Mouse (Mus musculus): ENCODE measurements around the gene Ogdhl. TPM values are rescaled to one million over a fixed set of nuclear protein-coding genes. Genes with fewer than 3 reads are reported as not detected.
"Not testable (repeated sequence)": the region's sequence is repeated elsewhere in the genome, so short reads cannot be mapped to it uniquely, and the experiment has no call there.

The Ogdhl gene
- polyA plus RNA-seq, 1 experiment from 2014 or later = 17.8 TPM

DNA sequence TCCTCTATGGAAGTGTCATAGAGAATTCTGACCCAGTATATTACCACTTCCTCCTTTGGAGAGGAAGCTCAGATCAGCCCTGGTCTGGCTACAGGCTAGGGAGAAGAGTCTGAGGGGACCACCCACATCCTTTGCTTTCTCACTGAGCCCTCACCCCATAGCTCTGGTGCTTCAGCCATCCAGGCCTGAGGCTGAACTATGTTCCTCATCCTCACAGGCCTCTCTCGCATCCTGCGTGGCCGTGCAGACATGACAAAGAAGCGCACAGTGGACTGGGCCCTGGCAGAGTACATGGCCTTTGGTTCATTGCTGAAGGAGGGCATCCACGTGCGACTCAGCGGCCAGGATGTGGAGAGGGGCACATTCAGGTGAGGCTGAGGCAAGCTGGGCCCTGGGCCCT, 20.0 kb downstream of the Ogdhl start:
- no peaks in the 10 kb centered on the region for H3K4me1 ChIP-seq (replicated peaks)
- H3K27ac ChIP-seq = no peak overlapping the region
- no peak overlapping the region for H3K4me3 ChIP-seq
- no peaks in the 10 kb centered on the region for H3K9me3 ChIP-seq
- WGBS = 93% methylated on average over 7 of the region's 7 CpGs
- no peaks in the 10 kb centered on the region for H3K27me3 ChIP-seq (ENCODE audit: insufficient read depth, poor library complexity, severe bottlenecking)
- DNase-seq (ENCODE audit: low spot score) = no peak
- H3K36me3 ChIP-seq = peaks cover 97% of the 10 kb centered on the region

DNA sequence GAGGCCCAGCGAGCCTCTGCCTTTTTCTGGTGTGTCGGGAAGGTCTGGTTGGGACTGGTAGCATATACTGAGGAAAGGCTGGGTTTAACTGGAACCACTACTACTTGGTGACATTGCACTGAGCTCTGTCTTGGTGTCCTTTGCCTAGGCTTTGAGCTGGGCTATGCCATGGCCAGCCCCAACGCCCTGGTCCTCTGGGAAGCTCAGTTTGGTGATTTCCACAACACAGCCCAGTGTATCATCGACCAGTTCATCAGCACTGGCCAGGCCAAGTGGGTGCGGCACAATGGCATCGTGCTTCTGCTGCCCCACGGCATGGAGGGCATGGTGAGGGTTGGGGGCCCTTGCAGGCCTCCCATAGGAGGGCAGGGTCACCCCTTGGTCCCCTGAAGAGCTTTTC, 22.4 kb downstream of the Ogdhl start:
- no peaks in the 10 kb centered on the region for H3K27me3 ChIP-seq (ENCODE audit: insufficient read depth, poor library complexity, severe bottlenecking)
- peaks cover 84% of the 10 kb centered on the region for H3K36me3 ChIP-seq
- H3K4me3 ChIP-seq = no peak overlapping the region
- H3K27ac ChIP-seq = no peak overlapping the region
- no peak for DNase-seq (ENCODE audit: low spot score)
- no peaks in the 10 kb centered on the region for H3K4me1 ChIP-seq (replicated peaks)
- no peaks in the 10 kb centered on the region for H3K9me3 ChIP-seq
- 92% methylated on average over 7 of the region's 7 CpGs for WGBS

DNA sequence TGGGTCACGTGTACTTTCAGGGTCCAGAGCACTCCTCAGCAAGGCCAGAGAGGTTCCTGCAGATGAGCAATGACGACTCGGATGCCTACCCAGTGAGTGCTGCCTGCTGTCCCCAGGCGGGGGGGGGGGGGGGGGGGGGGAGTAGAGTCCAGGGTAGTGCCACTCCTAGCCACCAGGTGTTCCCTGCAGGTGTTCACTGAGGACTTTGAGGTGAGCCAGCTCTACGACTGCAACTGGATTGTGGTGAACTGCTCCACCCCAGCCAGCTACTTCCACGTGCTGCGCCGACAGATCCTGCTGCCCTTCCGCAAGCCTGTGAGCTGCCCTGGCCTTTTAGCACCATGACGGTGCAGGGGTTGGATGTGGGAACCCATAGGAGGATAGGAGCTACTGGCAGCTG, 22.9 kb downstream of the Ogdhl start:
- no peaks in the 10 kb centered on the region for H3K4me1 ChIP-seq (replicated peaks)
- no peak for DNase-seq (ENCODE audit: low spot score)
- H3K36me3 ChIP-seq = peaks cover 79% of the 10 kb centered on the region
- no peak overlapping the region for H3K27ac ChIP-seq
- H3K9me3 ChIP-seq = no peaks in the 10 kb centered on the region
- WGBS = 90% methylated on average over 7 of the region's 10 CpGs
- H3K4me3 ChIP-seq = no peak overlapping the region
- no peaks in the 10 kb centered on the region for H3K27me3 ChIP-seq (ENCODE audit: insufficient read depth, poor library complexity, severe bottlenecking)

DNA sequence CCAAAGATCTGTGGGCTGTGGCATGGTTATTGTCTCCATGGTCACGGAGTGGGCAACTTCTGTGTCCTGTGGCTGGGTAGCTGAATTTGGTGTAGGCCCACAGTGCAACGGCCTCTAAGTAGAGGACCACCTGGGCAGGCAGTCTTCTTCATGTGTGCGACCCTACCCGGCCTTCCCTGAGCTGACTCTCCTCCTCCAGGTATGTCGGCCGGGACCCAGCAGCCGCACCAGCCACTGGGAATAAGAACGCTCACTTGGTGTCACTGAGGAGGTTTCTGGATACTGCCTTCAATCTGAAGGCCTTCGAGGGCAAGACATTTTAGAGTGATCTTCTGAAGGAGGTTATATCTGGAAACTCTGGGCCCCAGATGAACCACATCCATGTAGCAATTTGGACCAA, 25.5 kb downstream of the Ogdhl start:
- no peak overlapping the region for H3K4me3 ChIP-seq
- H3K9me3 ChIP-seq = no peaks in the 10 kb centered on the region
- peaks cover 53% of the 10 kb centered on the region for H3K36me3 ChIP-seq
- H3K4me1 ChIP-seq (replicated peaks) = no peaks in the 10 kb centered on the region
- WGBS = 91% methylated on average over 9 of the region's 9 CpGs
- no peak for DNase-seq (ENCODE audit: low spot score)
- no peak overlapping the region for H3K27ac ChIP-seq
- H3K27me3 ChIP-seq (ENCODE audit: insufficient read depth, poor library complexity, severe bottlenecking) = no peaks in the 10 kb centered on the region

DNA sequence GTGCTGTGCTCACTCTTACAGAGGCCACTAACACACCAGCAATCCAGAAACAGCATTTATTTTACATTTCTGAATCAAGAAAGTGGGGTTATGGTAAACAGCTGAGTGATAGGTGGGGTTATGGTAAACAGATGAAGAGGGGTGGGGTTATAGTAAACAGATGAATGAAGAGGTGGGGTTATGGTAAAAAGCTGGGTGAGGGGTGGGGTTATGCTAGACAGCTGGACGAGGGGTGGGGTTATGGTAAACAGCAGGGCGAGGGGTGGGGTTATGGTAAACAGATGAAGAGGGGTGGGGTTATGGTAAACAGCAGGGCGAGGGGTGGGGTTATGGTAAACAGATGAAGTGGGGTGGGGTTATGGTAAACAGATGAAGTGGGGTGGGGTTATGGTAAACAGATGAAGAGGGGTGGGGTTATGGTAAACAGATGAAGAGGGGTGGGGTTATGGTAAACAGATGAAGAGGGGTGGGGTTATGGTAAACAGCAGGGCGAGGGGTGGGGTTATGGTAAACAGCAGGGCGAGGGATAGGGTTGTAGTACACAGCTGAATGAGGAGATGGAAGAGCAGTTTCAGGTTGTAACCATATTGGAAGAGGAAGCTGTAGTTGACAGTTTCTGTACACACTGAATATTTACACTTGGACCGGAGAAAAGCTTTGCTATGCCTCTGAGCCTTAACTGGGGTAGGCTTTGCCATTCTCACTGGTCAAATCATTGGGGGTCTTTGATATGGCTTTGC, 29.5 kb downstream of the Ogdhl start:
- DNase-seq (ENCODE audit: low spot score); H3K4me3 ChIP-seq: not testable (repeated sequence)
- 20% methylated on average over 6 of the region's 6 CpGs for WGBS

DNA sequence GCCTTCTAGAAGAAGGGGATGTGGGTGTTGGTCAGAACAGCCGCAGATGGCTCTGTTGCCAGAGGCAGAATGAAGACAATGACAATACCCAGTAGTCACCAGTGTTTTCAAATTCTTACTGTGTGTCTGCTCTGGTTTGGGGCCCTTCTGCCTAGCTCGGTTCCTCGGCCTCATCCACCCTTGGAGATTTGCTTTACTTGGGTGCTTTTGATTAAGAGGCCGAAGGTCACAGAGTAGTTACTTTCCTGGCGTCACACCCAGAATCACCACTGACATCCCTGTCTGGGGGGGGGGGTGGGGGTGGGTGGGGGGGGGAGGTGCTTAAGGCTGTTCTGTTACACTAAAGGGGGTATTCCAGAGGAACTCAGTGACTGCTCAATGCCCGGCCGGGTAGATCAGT, 42.5 kb downstream of the Ogdhl start:
- Histone ChIP-seq H3K4me1 (replicated peaks) (0 out of 2 replicates have a peak, but pooled peaks cover 5% of the 10 kb centered on the region), H3K9me3 (peaks cover 5% of the 10 kb centered on the region; the same call in 1 of the 2 replicates), H3K4me3 (no peak overlapping the region), H3K27ac (no peak overlapping the region), H3K36me3 (no peaks in the 10 kb centered on the region), H3K27me3 (ENCODE audit: insufficient read depth, poor library complexity, severe bottlenecking) (no peaks in the 10 kb centered on the region)
- 58% methylated on average over 7 of the region's 7 CpGs for WGBS
- DNase-seq (ENCODE audit: low spot score) = no peak

More for the DNA sequence above, 29.5 kb downstream of the Ogdhl start:
- H3K27ac ChIP-seq; H3K4me1 ChIP-seq (replicated peaks); H3K27me3 ChIP-seq (ENCODE audit: insufficient read depth, poor library complexity, severe bottlenecking); H3K9me3 ChIP-seq: not testable (repeated sequence)
- H3K36me3 ChIP-seq = peaks cover 15% of the 10 kb centered on the region; the same call in 1 of the 2 replicates

DNA sequence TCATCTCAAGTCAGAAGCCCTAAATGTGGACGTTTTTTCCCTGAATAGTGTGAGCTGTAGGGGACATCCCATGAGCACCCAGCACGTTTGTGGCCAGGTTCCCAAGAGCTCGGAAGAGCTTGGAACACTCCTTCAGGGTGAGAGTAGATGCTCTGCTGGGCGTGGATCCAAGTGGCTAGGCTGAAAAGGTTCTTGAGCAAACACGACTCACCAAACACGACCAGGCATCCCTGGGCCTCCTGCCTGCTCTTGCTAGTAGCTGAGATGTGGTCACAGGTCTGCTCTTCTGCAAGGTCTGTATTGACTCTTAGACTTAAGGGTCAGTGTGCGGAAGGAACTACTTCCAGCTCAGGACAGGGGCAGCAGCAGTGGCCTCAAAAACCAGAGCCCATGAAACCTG, 47.9 kb downstream of the Ogdhl start:
- Histone ChIP-seq H3K4me3 (no peak overlapping the region), H3K9me3 (no peaks in the 10 kb centered on the region), H3K4me1 (replicated peaks) (no peaks in the 10 kb centered on the region), H3K36me3 (no peaks in the 10 kb centered on the region), H3K27ac (no peak overlapping the region), H3K27me3 (ENCODE audit: insufficient read depth, poor library complexity, severe bottlenecking) (no peaks in the 10 kb centered on the region)
- WGBS = 82% methylated on average over 7 of the region's 7 CpGs
- DNase-seq (ENCODE audit: low spot score) = no peak

DNA sequence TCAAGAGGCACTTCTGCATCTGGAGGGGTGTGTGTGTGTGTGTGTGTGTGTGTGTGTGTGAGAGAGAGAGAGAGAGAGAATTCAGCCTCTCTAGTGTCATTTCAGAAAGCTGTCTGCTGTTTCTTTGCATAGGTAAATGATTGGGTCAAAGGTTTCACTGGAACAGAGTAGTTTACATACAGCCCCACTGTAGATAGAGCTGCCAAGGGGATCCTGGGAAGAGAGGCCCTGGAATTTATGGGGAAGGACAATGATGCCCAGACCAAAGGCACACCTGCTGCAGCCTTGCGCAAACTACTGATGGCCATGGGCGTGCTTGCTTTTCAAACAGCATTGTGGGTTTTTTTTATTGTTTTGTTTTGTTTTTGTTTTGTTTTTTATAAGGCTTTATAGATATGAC, 50.7 kb downstream of the Ogdhl start:
- DNase-seq (ENCODE audit: low spot score) = no peak
- H3K4me1 ChIP-seq (replicated peaks) = no peaks in the 10 kb centered on the region
- no peaks in the 10 kb centered on the region for H3K36me3 ChIP-seq
- no peaks in the 10 kb centered on the region for H3K9me3 ChIP-seq
- H3K27me3 ChIP-seq (ENCODE audit: insufficient read depth, poor library complexity, severe bottlenecking) = no peaks in the 10 kb centered on the region
- H3K4me3 ChIP-seq = no peak overlapping the region
- H3K27ac ChIP-seq = no peak overlapping the region
- 90% methylated on average over 2 of the region's 2 CpGs for WGBS

DNA sequence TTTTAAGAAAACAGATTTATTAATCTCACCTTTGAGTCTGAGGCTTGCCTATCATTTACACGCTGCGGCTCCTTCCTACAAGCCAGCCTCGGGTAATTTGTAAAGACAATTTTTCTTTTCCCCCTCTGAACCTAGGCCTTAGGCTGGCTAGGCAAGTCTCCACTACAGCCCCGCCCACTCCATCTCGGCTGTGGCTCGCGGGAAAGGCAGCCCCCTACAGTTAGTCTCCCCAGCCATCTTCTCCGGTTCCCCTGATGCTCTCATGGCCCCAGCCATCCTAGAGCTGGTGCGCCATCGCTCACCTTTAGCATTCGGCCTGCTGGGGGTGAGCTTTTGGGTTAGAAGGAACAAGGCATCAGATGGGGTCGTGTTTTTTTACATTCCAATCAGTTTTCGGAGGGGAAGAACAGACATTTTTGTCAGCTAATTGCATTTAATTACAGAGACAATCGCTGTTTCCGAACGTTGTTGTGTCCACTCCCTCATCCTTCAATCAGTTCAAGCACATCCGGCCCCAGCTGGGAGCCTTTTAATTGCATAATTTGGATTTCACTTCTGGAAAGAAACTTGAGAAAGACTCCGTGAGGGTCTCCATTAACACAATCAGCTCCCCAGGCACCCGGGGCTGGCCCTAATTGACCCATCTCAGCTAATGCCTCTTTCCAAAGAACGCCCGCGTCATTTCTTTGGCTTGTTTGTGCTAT, 57.7 kb downstream of the Ogdhl start:
- Histone ChIP-seq H3K36me3 (no peaks in the 10 kb centered on the region), H3K4me1 (replicated peaks) (peaks cover 28% of the 10 kb centered on the region), H3K27ac (peak overlapping the region; percentile 50; the same call in 1 of the 2 replicates), H3K27me3 (ENCODE audit: insufficient read depth, poor library complexity, severe bottlenecking) (peaks cover 30% of the 10 kb centered on the region), H3K9me3 (no peaks in the 10 kb centered on the region), H3K4me3 (peak overlapping the region; percentile 32; the same call in 1 of the 2 replicates)
- peak; percentile 20 for DNase-seq (ENCODE audit: low spot score)
- 9% methylated on average over 22 of the region's 22 CpGs for WGBS

DNA sequence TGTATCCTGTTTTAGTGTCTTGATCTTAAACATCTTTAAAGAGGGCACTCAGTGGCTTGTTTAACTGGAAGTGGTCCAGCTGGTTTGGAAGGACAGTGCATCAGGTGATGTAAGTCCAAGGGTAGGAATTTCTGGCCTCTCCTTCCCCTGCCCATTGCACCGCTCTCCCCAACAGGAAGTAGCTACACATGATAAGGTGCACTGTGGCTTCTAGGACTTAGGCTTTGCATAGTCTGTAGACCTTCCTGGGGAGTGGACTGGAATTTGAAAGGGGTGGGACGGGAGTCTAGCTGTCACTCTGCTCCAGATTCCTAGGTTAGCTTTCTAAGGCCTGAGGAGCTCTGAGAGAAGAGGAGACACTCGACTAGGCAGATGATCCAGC, 58.3 kb downstream of the Ogdhl start:
- DNase-seq (ENCODE audit: low spot score) = no peak
- 43% methylated on average over 3 of the region's 3 CpGs for WGBS
- Histone ChIP-seq H3K9me3 (no peaks in the 10 kb centered on the region), H3K4me3 (no peak overlapping the region; the same call in 1 of the 2 replicates), H3K36me3 (no peaks in the 10 kb centered on the region), H3K27ac (no peak overlapping the region), H3K4me1 (replicated peaks) (peaks cover 28% of the 10 kb centered on the region), H3K27me3 (ENCODE audit: insufficient read depth, poor library complexity, severe bottlenecking) (peaks cover 30% of the 10 kb centered on the region)

DNA sequence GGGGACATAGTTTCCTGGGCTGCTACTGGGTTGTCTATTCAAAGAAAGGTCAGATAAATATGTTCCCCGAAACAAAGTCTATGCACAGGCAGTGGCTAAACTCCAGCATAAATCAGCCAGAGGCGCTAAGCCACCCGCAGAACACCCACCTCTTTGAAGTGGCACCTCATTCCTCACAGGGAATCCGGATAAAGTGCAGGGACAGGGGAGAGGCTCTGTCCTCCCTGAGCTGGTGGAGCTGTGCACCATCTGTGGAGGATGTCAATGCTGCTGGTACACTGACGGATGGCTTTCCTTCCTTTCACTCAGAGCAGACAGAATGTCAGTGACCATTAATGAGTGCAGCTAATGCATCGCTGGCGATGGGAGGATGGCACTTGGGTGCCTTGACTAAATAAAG, 59.2 kb downstream of the Ogdhl start:
- Histone ChIP-seq H3K4me3 (no peak overlapping the region), H3K27ac (no peak overlapping the region), H3K9me3 (no peaks in the 10 kb centered on the region), H3K27me3 (ENCODE audit: insufficient read depth, poor library complexity, severe bottlenecking) (peaks cover 35% of the 10 kb centered on the region), H3K36me3 (no peaks in the 10 kb centered on the region), H3K4me1 (replicated peaks) (peaks cover 28% of the 10 kb centered on the region)
- DNase-seq (ENCODE audit: low spot score) = peak; percentile 8
- WGBS = 36% methylated on average over 7 of the region's 7 CpGs

DNA sequence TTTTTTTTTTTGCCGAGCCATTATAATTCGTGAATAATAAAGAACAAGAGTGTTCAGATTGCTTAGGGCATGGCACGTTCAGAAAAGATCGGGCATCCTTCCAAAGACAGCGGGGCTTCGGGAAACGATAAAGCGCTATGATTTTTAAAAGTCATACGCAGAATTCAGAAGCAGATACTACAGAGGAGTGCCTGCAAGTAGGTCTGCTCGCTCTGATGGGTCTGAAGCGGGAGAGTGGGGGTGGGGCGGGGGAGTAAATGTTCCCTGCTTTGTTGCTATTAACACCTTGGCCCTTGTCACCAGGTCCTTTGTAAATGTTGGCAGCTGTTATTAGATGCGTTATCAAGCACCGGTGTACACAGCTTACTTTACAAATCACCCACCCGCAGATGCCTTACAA, 59.8 kb downstream of the Ogdhl start:
- 62% methylated on average over 15 of the region's 15 CpGs for WGBS
- Histone ChIP-seq H3K36me3 (no peaks in the 10 kb centered on the region), H3K9me3 (no peaks in the 10 kb centered on the region), H3K4me1 (replicated peaks) (peaks cover 28% of the 10 kb centered on the region), H3K27ac (no peak overlapping the region), H3K4me3 (no peak overlapping the region), H3K27me3 (ENCODE audit: insufficient read depth, poor library complexity, severe bottlenecking) (peaks cover 35% of the 10 kb centered on the region)
- no peak for DNase-seq (ENCODE audit: low spot score)

DNA sequence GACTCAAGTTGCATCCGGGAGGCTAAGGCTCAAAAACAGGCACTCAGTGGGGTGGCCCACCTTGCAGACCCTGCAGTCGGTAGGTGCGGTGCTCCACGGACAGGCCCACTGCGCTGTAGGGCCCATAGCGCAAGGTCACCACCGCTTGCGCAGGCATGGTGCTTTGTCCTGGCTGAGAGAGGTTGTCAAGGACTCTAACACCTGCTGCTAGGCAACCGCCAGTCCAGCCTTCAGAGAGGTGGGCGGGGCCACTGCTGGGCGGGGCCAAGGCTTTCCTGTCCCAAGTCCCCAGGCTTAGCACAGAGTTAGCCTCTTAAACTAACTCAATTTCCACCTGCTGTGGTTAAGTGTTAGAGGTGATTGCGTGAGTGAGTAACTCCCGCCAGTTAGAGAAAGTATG, 66.4 kb downstream of the Ogdhl start, which contains the start of gene 1700024G13Rik:
1700024G13Rik (minus strand) TSS at position 196 of the 400 bp plus-strand sequence.
- Histone ChIP-seq H3K4me1 (replicated peaks) (peaks cover 11% of the 10 kb centered on the region), H3K36me3 (no peaks in the 10 kb centered on the region), H3K4me3 (peak within 1 kb of the TSS; percentile 23; the same call in 1 of the 2 replicates), H3K9me3 (no peaks in the 10 kb centered on the region), H3K27ac (peak within 1 kb of the TSS; percentile 29), H3K27me3 (ENCODE audit: insufficient read depth, poor library complexity, severe bottlenecking) (0 out of 2 replicates have a peak, but pooled peaks cover 18% of the 10 kb centered on the region)
- peak; percentile 83 for DNase-seq (ENCODE audit: low spot score)
- 3% methylated on average over 13 of the region's 13 CpGs for WGBS

All from hindbrain, embryonic 10.5 days (tissue).